Mouse (Mus musculus) G1E (cell line): ENCODE measurements around the gene Copz1. TPM values are rescaled to one million over a fixed set of nuclear protein-coding genes. Genes with fewer than 3 reads are reported as not detected.

ENCODE experiments used
- ATAC-seq: 2 replicates; pipeline ENCODE4 v1.8.0; 2016; ENCODE audit warnings: mild to moderate bottlenecking; ENCODE audit not compliant: insufficient number of reproducible peaks, poor library complexity, low FRiP score, severe bottlenecking; ENCODE audit errors: extremely low read depth
- DNase-seq: peaks from one replicate; pipeline ENCODE4 v3.0.0; 2012; ENCODE audit warnings: low spot score
- H3K27me3 ChIP-seq: 2 replicates; pipeline ENCODE4 v1.6.1; 2012; ENCODE audit warnings: mild to moderate bottlenecking, low read length, inconsistent platforms; ENCODE audit not compliant: insufficient read depth
- H3K36me3 ChIP-seq: replicated peaks from 2 replicates; pipeline ENCODE3; 2012; ENCODE audit warnings: mild to moderate bottlenecking, inconsistent platforms
- H3K4me1 ChIP-seq: 2 replicates; pipeline ENCODE4 v1.6.1; 2012; ENCODE audit warnings: low read depth, low read length, inconsistent platforms, mixed read lengths; ENCODE audit not compliant: insufficient read depth
- H3K4me3 ChIP-seq: 2 replicates; pipeline ENCODE4 v1.5.1; 2012; ENCODE audit warnings: low read depth, mild to moderate bottlenecking, inconsistent platforms, low read length, moderate library complexity, mixed read lengths
- H3K9me3 ChIP-seq: replicated peaks from 2 replicates; pipeline ENCODE4 v1.6.1; 2012; ENCODE audit warnings: inconsistent platforms
- CTCF ChIP-seq: IDR thresholded peaks from 2 replicates; pipeline ENCODE4 v1.5.1; 2012; ENCODE audit warnings: low read depth, low read length, inconsistent platforms, mixed read lengths
- GATA1 ChIP-seq: IDR thresholded peaks from 2 replicates; pipeline ENCODE4 v1.6.1; 2012; ENCODE audit warnings: borderline replicate concordance, low read length, inconsistent platforms, mixed read lengths
- GATA2 ChIP-seq: IDR thresholded peaks from 2 replicates; pipeline ENCODE4 v1.6.1; 2012; ENCODE audit warnings: low read depth, low read length, inconsistent platforms, borderline replicate concordance
- POLR2AphosphoS5 ChIP-seq: IDR thresholded peaks from 2 replicates; pipeline ENCODE4 v1.6.1; 2012; ENCODE audit warnings: low read depth, low read length, inconsistent platforms; ENCODE audit not compliant: insufficient replicate concordance
- TAL1 ChIP-seq: conservative IDR thresholded peaks from 2 replicates; pipeline ENCODE4 v1.6.1; 2012; ENCODE audit warnings: low read depth, low read length, inconsistent platforms, mixed read lengths
- polyA plus RNA-seq: library from polyadenylated mRNA; stranded (reverse); fragments of >175 nt; gene quantifications from 2 replicates; pipeline ENCODE4 v1.2.3, GENCODE M21; 2012
- total RNA-seq, 2 experiments: library from RNA; stranded (forward) in 1 of 2; stranded (reverse) in 1 of 2; fragments of 200-1000 nt in 1 of 2; fragments of >200 nt in 1 of 2; fragmentation: Nextera tagmentation in 1 of 2; gene quantifications; 2 replicates each; pipeline ENCODE4 v1.2.3; 2014 to 2017

Copz1 gene
- total and polyA plus RNA-seq, 3 experiments: 97.2 to 494 (median 182) TPM

GRCm38 (mm10) chr15:103301547-103302340, 29.2 kb downstream of the Copz1 start:
- Histone ChIP-seq H3K4me1 (peaks cover 32% of the 10 kb centered on the region), H3K9me3 (no peaks in the 10 kb centered on the region), H3K27me3 (peaks cover 33% of the 10 kb centered on the region), H3K36me3 (peaks cover 45% of the 10 kb centered on the region), H3K4me3 (no peak overlapping the region)
- TF ChIP-seq CTCF (no peak), GATA2 (no peak), POLR2AphosphoS5 (no peak), GATA1 (no peak), TAL1 (no peak)
- DNase-seq (no peak), ATAC-seq (no peak)

GRCm38 (mm10) chr15:103302341-103303021, 30.0 kb downstream of the Copz1 start:
- Histone ChIP-seq H3K4me1 (peaks cover 40% of the 10 kb centered on the region), H3K27me3 (peaks cover 33% of the 10 kb centered on the region)
- TF ChIP-seq TAL1: no peak
- TF ChIP-seq POLR2AphosphoS5: no peak
- TF ChIP-seq GATA1: no peak
- TF ChIP-seq CTCF: no peak
- TF ChIP-seq GATA2: no peak

GRCm38 (mm10) chr15:103303916-103304615, 31.6 kb downstream of the Copz1 start:
- Histone ChIP-seq H3K27me3 (peaks cover 41% of the 10 kb centered on the region), H3K4me3 (peak overlapping the region; percentile 76; the same call in 1 of the 2 replicates)

More at GRCm38 (mm10) chr15:103302341-103303021, 30.0 kb downstream of the Copz1 start:
- DNase-seq: no peak
- no peak for ATAC-seq
- Histone ChIP-seq H3K36me3 (peaks cover 37% of the 10 kb centered on the region), H3K4me3 (no peak overlapping the region), H3K9me3 (no peaks in the 10 kb centered on the region)

GRCm38 (mm10) chr15:103304616-103304969, 32.1 kb downstream of the Copz1 start:
- Histone ChIP-seq H3K27me3 (peaks cover 47% of the 10 kb centered on the region), H3K36me3 (peaks cover 16% of the 10 kb centered on the region), H3K9me3 (no peaks in the 10 kb centered on the region), H3K4me3 (peak overlapping the region; percentile 76), H3K4me1 (peaks cover 49% of the 10 kb centered on the region)
- TF ChIP-seq TAL1: no peak
- TF ChIP-seq CTCF: no peak
- TF ChIP-seq POLR2AphosphoS5: no peak
- TF ChIP-seq GATA1: no peak
- no peak for TF ChIP-seq GATA2
- ATAC-seq (no peak), DNase-seq (no peak)

More at GRCm38 (mm10) chr15:103303916-103304615, 31.6 kb downstream of the Copz1 start:
- ATAC-seq (no peak), DNase-seq (no peak)
- Histone ChIP-seq H3K4me1 (peaks cover 44% of the 10 kb centered on the region), H3K36me3 (peaks cover 21% of the 10 kb centered on the region), H3K9me3 (no peaks in the 10 kb centered on the region)
- TF ChIP-seq GATA1 (no peak), TAL1 (no peak), POLR2AphosphoS5 (no peak), CTCF (no peak), GATA2 (no peak)

- ATAC-seq: peak; percentile 95
Observed at GRCm38 (mm10) chr15:103305070-103305678, 32.7 kb downstream of the Copz1 start.

More at GRCm38 (mm10) chr15:103305070-103305678, 32.7 kb downstream of the Copz1 start:
- Histone ChIP-seq H3K9me3 (no peaks in the 10 kb centered on the region), H3K4me3 (peak overlapping the region; percentile 76), H3K27me3 (peaks cover 47% of the 10 kb centered on the region), H3K36me3 (peaks cover 10% of the 10 kb centered on the region), H3K4me1 (peaks cover 50% of the 10 kb centered on the region)
- TF ChIP-seq GATA1: no peak
- no peak for TF ChIP-seq TAL1
- DNase-seq: peak; percentile 91
